In the genomic region with DNA sequence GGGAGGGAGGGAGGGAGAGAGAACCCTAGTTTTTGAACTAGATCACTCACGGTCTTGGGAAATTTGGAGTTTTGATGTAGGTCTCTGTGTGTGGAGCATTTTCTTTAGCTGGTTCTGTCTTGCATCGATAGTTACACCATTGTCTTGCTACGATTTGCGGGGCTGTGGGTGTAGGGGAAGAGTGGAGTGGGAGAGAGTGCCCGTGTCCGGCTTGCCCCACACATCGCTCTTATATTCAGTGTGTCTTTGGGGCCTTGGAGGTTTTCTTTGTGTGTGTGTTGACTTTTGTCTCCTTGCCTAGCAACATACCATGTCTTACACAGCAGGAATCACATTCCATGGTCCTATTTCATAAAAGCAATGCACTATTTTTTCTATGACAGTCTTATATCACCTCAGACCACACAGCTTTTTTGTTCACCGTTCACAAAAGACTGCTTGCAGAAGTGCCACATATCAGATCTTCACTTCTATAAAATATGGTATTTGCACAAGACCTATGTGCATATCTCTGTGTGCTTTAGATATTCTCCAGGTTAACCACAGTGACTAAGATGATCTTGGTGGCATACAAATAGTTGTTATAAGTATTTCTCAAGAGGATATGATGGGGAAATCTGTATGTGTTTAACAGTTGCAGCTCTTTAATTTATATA, we compare ENCODE assay signal across 9 mouse cellular contexts. TPM values are rescaled to one million over a fixed set of nuclear protein-coding genes. Genes with fewer than 3 reads are reported as not detected.
A peak's percentile ranks its signal among the peaks of the same experiment; 100 is the strongest.
DNase-seq lines count a peak whose midpoint lies in the region; ATAC-seq lines count a peak whose summit lies in the region.
"Had no signal": no experiment of that assay in that cellular context is flagged by ENCODE, and none has a peak within 500 bp of the region (broad histone marks: within the 10 kb centered on the region; RNA-seq: fewer than 3 reads in every experiment).

No protein-coding gene starts in this region.

- H3K27ac ChIP-seq in heart, embryonic 14.5 days (replicated peaks in 1 of 2; ENCODE audit: control insufficient read depth in 1 of 2, insufficient read depth in 1 of 2, low read depth in 2 of 2, low read length in 2 of 2), result no peak overlapping the region
- peak overlapping the region; percentile 12; the same call in 1 of the 2 replicates for H3K27ac ChIP-seq in hindbrain, embryonic 16.5 days (ENCODE audit: low read depth, low read length)
- H3K27ac ChIP-seq in midbrain, embryonic 14.5 days (replicated peaks; ENCODE audit: low read depth, low read length), result no peak overlapping the region

- H3K9ac ChIP-seq in heart, embryonic 14.5 days (ENCODE audit: low read length), result peak overlapping the region; percentile 56; the same call in 1 of the 2 replicates
- H3K9ac ChIP-seq in hindbrain, embryonic 16.5 days (ENCODE audit: low read depth, low read length), result peak overlapping the region; percentile 57
- peak overlapping the region; percentile 47; the same call in 1 of the 2 replicates for H3K9ac ChIP-seq in midbrain, embryonic 14.5 days (replicated peaks; ENCODE audit: low read length)

- no peaks in the 10 kb centered on the region for H3K4me1 ChIP-seq in heart, embryonic 14.5 days (ENCODE audit: control insufficient read depth in 2 of 2, insufficient read depth in 2 of 2, low read length in 2 of 2)
- peaks cover 2% of the 10 kb centered on the region; the same call in 1 of the 2 replicates for H3K4me1 ChIP-seq in hindbrain, embryonic 16.5 days (ENCODE audit: control insufficient read depth, insufficient read depth, low read depth, low read length)
- H3K4me1 ChIP-seq in midbrain, embryonic 14.5 days (ENCODE audit: control insufficient read depth, insufficient read depth, low read length), result 0 out of 2 replicates have a peak, but pooled peaks cover 3% of the 10 kb centered on the region

- no peaks in the 10 kb centered on the region for H3K9me3 ChIP-seq in heart, embryonic 14.5 days (ENCODE audit: control insufficient read depth, low read length)
- H3K9me3 ChIP-seq in hindbrain, embryonic 16.5 days (ENCODE audit: control insufficient read depth, low read length), result no peaks in the 10 kb centered on the region
- H3K9me3 ChIP-seq in midbrain, embryonic 14.5 days (ENCODE audit: control insufficient read depth, low read length), result no peaks in the 10 kb centered on the region

- H3K4me2 ChIP-seq in heart, embryonic 14.5 days (ENCODE audit: low read length), result peak overlapping the region; percentile 68
- peak overlapping the region; percentile 62 for H3K4me2 ChIP-seq in hindbrain, embryonic 16.5 days (ENCODE audit: low read length)
- peak overlapping the region; percentile 57 for H3K4me2 ChIP-seq in midbrain, embryonic 14.5 days (ENCODE audit: low read length)

- H3K27me3 ChIP-seq in heart, embryonic 14.5 days (ENCODE audit: control insufficient read depth, insufficient read depth, low read length), result no peaks in the 10 kb centered on the region
- no peaks in the 10 kb centered on the region for H3K27me3 ChIP-seq in hindbrain, embryonic 16.5 days (replicated peaks; ENCODE audit: control insufficient read depth, insufficient read depth, low read length)
- no peaks in the 10 kb centered on the region for H3K27me3 ChIP-seq in midbrain, embryonic 14.5 days (ENCODE audit: control insufficient read depth, insufficient read depth, low read length)

- intact Hi-C loops in gastrocnemius, postnatal 36 days (cut with DNase I), result loop anchor here (10.0 kb wide), 1 partner anchor 195 kb away; no protein-coding TSS in a partner anchor

- 4% methylated on average over 8 of the region's 8 CpGs for WGBS in heart, embryonic 14.5 days
- under 1% methylated on average over 8 of the region's 8 CpGs for WGBS in hindbrain, embryonic 16.5 days
- WGBS in midbrain, embryonic 14.5 days, result 2% methylated on average over 8 of the region's 8 CpGs

- DNase-seq in heart, adult 11 months, result no peak
- DNase-seq in midbrain, embryonic 14.5 days, result peak; percentile 40
- no peak for DNase-seq in adrenal gland, postnatal 36 days
- DNase-seq in gastrocnemius, postnatal 4 days (ENCODE audit: low spot score in 2 of 2), result no peak
- no peak for DNase-seq in gastrocnemius, postnatal 36 days

- no peak for ATAC-seq in heart, embryonic 14.5 days (ENCODE audit: insufficient number of reproducible peaks, insufficient read depth, low FRiP score, low read depth)
- ATAC-seq in common myeloid progenitor, adult 5-6 weeks (replicated peaks; ENCODE audit: low read depth, poor library complexity, severe bottlenecking), result peak; percentile 62
- peak; percentile 64 for ATAC-seq in hindbrain, embryonic 16.5 days
- no peak for ATAC-seq in midbrain, embryonic 14.5 days (ENCODE audit: low FRiP score, low TSS enrichment)

- no peaks in the 10 kb centered on the region for H3K36me3 ChIP-seq in heart, embryonic 14.5 days (ENCODE audit: control insufficient read depth, insufficient read depth, low read length)
- H3K36me3 ChIP-seq in hindbrain, embryonic 16.5 days (ENCODE audit: control insufficient read depth, insufficient read depth, low read length), result no peaks in the 10 kb centered on the region
- no peaks in the 10 kb centered on the region for H3K36me3 ChIP-seq in midbrain, embryonic 14.5 days (ENCODE audit: control insufficient read depth, insufficient read depth, low read length)

- H3K4me3 ChIP-seq in heart, embryonic 14.5 days (ENCODE audit: control insufficient read depth in 1 of 2, insufficient read depth in 1 of 2, low read depth in 1 of 2, low read length in 2 of 2), result peak overlapping the region; percentile 6 to 32; a peak in 3 of 4 replicates
- peak overlapping the region; percentile 37 for H3K4me3 ChIP-seq in hindbrain, embryonic 16.5 days (ENCODE audit: low read length)
- H3K4me3 ChIP-seq in midbrain, embryonic 14.5 days (replicated peaks; ENCODE audit: low read depth, low read length), result peak overlapping the region; percentile 39

RNA-seq across cellular contexts. Expression of a gene that starts 4.0 kb away (rescaled TPM):
- polyA plus RNA-seq in heart, embryonic 14.5 days (2014; fragmentation: Nextera tagmentation; extraction: Ambion mirVana), result 0.16 and 0.27 TPM in 2 replicates
- 11.3 and 20.6 TPM in 2 replicates for total RNA-seq in common myeloid progenitor, adult 5-6 weeks (2017)
- 0.21 and 0.64 TPM in 2 replicates for polyA plus RNA-seq in hindbrain, embryonic 16.5 days (2015; fragmentation: Nextera tagmentation; extraction: Ambion mirVana)
- 0.41 and 1.2 TPM in 2 replicates for polyA plus RNA-seq in midbrain, embryonic 14.5 days (2014; fragmentation: Nextera tagmentation; extraction: Ambion mirVana)
- not detected for total RNA-seq in adrenal gland, postnatal 36 days (2021)
- total RNA-seq in gastrocnemius, postnatal 4 days (2021), result not detected
- total RNA-seq in gastrocnemius, postnatal 36 days (2021), result not detected
- polyA plus RNA-seq: cortical plate, adult 2 months had no signal

RNA-seq across cellular contexts. Expression of a gene that starts 51.0 kb away (rescaled TPM):
- polyA plus RNA-seq in heart, embryonic 14.5 days (2014; fragmentation: Nextera tagmentation; extraction: Ambion mirVana), result not detected in 2 replicates
- total RNA-seq in common myeloid progenitor, adult 5-6 weeks (2017), result not detected in 2 replicates
- not detected in 2 replicates for polyA plus RNA-seq in hindbrain, embryonic 16.5 days (2015; fragmentation: Nextera tagmentation; extraction: Ambion mirVana)
- polyA plus RNA-seq in midbrain, embryonic 14.5 days (2014; fragmentation: Nextera tagmentation; extraction: Ambion mirVana), result not detected in 2 replicates
- total RNA-seq in adrenal gland, postnatal 36 days (2021), result not detected
- under 1 TPM; 0.29 to 0.47 TPM for total RNA-seq in gastrocnemius, postnatal 4 days (2021)
- under 1 TPM; 0.15 to 0.36 TPM for total RNA-seq in gastrocnemius, postnatal 36 days (2021)
- polyA plus RNA-seq: cortical plate, adult 2 months had no signal

Comparison
In these comparisons a context has a peak if more than half of its experiments do, and no peak if none do; other contexts are left out.
1. ATAC-seq: peak in common myeloid progenitor, adult 5-6 weeks (single experiment) and hindbrain, embryonic 16.5 days (single experiment); none in heart, embryonic 14.5 days (single experiment) and midbrain, embryonic 14.5 days (single experiment).
2. Peak in every context shown above with its lines, with median percentiles within 50 percentile points of each other: H3K4me2 ChIP-seq, H3K4me3 ChIP-seq and H3K9ac ChIP-seq.